8 mouse cellular contexts compared by ENCODE assay signal in genomic region chr8:70720739-70721138, GRCm38 (mm10). TPM values are rescaled to one million over a fixed set of nuclear protein-coding genes. Genes with fewer than 3 reads are reported as not detected.
DNase-seq lines count a peak whose midpoint lies in the region; ATAC-seq and TF ChIP-seq lines count a peak whose summit lies in the region.

No protein-coding gene starts in this region.

- TF ChIP-seq POLR2A in lung, adult 2 months (IDR thresholded peaks at IDR 0.05; ENCODE audit: borderline replicate concordance, extremely low read depth, low read depth, low read length) = no peak

- TF ChIP-seq CTCF in G1E (IDR thresholded peaks at IDR 0.05; ENCODE audit: low read depth, low read length) = peak; percentile 54
- TF ChIP-seq CTCF in kidney, postnatal 0 days (IDR thresholded peaks at IDR 0.05; ENCODE audit: low read depth) = peak; percentile 98
- peak; percentile 97 for TF ChIP-seq CTCF in lung, adult 2 months (IDR thresholded peaks at IDR 0.05; ENCODE audit: insufficient read depth, low read length)

- no peak overlapping the region for H3K4me3 ChIP-seq in G1E (ENCODE audit: low read depth, low read length)
- no peak overlapping the region for H3K4me3 ChIP-seq in kidney, postnatal 0 days (replicated peaks; ENCODE audit: low read depth, low read length)
- no peak overlapping the region for H3K4me3 ChIP-seq in lung, adult 2 months (replicated peaks; ENCODE audit: extremely low read depth, low read depth, low read length)

- no peaks in the 10 kb centered on the region for H3K36me3 ChIP-seq in G1E (replicated peaks)
- H3K36me3 ChIP-seq in kidney, postnatal 0 days (ENCODE audit: insufficient read depth, low read length) = no peaks in the 10 kb centered on the region

- H3K4me2 ChIP-seq in kidney, postnatal 0 days (ENCODE audit: low read length) = no peak overlapping the region

- H3K9ac ChIP-seq in kidney, postnatal 0 days (ENCODE audit: low read depth, low read length) = 0 out of 2 replicates have a peak overlapping the region, but pooled peaks have one; percentile 37

- H3K9me3 ChIP-seq in G1E (replicated peaks) = no peaks in the 10 kb centered on the region
- no peaks in the 10 kb centered on the region for H3K9me3 ChIP-seq in kidney, postnatal 0 days (replicated peaks; ENCODE audit: low read length)

- 3% methylated on average over 3 of the region's 3 CpGs for WGBS in kidney, postnatal 0 days
- WGBS in lung, adult 2 months = 3% methylated on average over 3 of the region's 3 CpGs

- H3K27me3 ChIP-seq in G1E (ENCODE audit: insufficient read depth, low read length) = peaks cover 46% of the 10 kb centered on the region
- H3K27me3 ChIP-seq in kidney, postnatal 0 days (ENCODE audit: insufficient read depth, low read length) = no peaks in the 10 kb centered on the region

- DNase-seq in 3T3-L1 (ENCODE audit: low read depth, low spot score) (peak; percentile 89), G1E (ENCODE audit: low spot score) (peak; percentile 38)
- peak; percentile 88 to 94 for DNase-seq in cerebellum, postnatal 10 days
- peak; percentile 74 to 77 for DNase-seq in frontal cortex, postnatal 25 days (ENCODE audit: low spot score in 2 of 2)
- DNase-seq in kidney, postnatal 0 days (ENCODE audit: low spot score) = peak; percentile 79
- peak; percentile 84 for DNase-seq in lung, adult 2 months
- DNase-seq in ovary, postnatal 14 days (ENCODE audit: low spot score) = peak; percentile 81
- DNase-seq in thymus, postnatal 36 days = peak; percentile 59 to 70

- H3K4me1 ChIP-seq in G1E (ENCODE audit: insufficient read depth, low read depth, low read length) = peaks cover 23% of the 10 kb centered on the region
- H3K4me1 ChIP-seq in kidney, postnatal 0 days (replicated peaks; ENCODE audit: insufficient read depth, low read length) = no peaks in the 10 kb centered on the region
- H3K4me1 ChIP-seq in lung, adult 2 months (ENCODE audit: control insufficient read depth, insufficient read depth, low read length) = no peaks in the 10 kb centered on the region

- no peak for ATAC-seq in G1E (ENCODE audit: extremely low read depth, insufficient number of reproducible peaks, low FRiP score, poor library complexity, severe bottlenecking)
- no peak for ATAC-seq in kidney, postnatal 0 days (replicated peaks; ENCODE audit: low FRiP score, low read depth)

- H3K27ac ChIP-seq in kidney, postnatal 0 days = no peak overlapping the region

RNA-seq across cellular contexts. Expression of gene Gm3336, which starts 2.4 kb away (rescaled TPM):
- total RNA-seq in G1E (2014; fragmentation: Nextera tagmentation) = 1.6 and 3.7 TPM in 2 replicates
- 0.93 and 2.8 TPM in 2 replicates for total RNA-seq in G1E (2017)
- 0.66 and 0.68 TPM in 2 replicates for polyA plus RNA-seq in G1E (2012)
- polyA plus RNA-seq in kidney, postnatal 0 days (2015; fragmentation: Nextera tagmentation; extraction: Ambion mirVana) = 0.70 and 0.74 TPM in 2 replicates
- polyA plus RNA-seq in lung, adult 2 months (2012; rRNA removed) = 0.43 and 1.2 TPM in 2 replicates

RNA-seq across cellular contexts. Expression of gene Pde4c, which starts 2.8 kb away (rescaled TPM):
- total RNA-seq in G1E (2014; fragmentation: Nextera tagmentation) (0.83 TPM in 1 of 2 replicates, not detected in the other), G1E (2017) (0.22 TPM in 1 of 2 replicates, not detected in the other)
- 0.41 and 0.95 TPM in 2 replicates for polyA plus RNA-seq in G1E (2012)
- 8.0 and 9.5 TPM in 2 replicates for polyA plus RNA-seq in kidney, postnatal 0 days (2015; fragmentation: Nextera tagmentation; extraction: Ambion mirVana)
- 4.1 and 5.5 TPM in 2 replicates for polyA plus RNA-seq in lung, adult 2 months (2012; rRNA removed)

RNA-seq across cellular contexts. Expression of gene Iqcn, which starts 17.5 kb away (rescaled TPM):
- not detected in 2 replicates for total RNA-seq in G1E (2014; fragmentation: Nextera tagmentation)
- total RNA-seq in G1E (2017) = 0.05 and 0.06 TPM in 2 replicates
- 0.02 TPM in 1 of 2 replicates, not detected in the other for polyA plus RNA-seq in G1E (2012)
- 0.03 and 0.05 TPM in 2 replicates for polyA plus RNA-seq in kidney, postnatal 0 days (2015; fragmentation: Nextera tagmentation; extraction: Ambion mirVana)
- 0.03 TPM in 1 of 2 replicates, not detected in the other for polyA plus RNA-seq in lung, adult 2 months (2012; rRNA removed)

RNA-seq across cellular contexts. Expression of gene Jund, which starts 22.0 kb away (rescaled TPM):
- total RNA-seq in G1E (2014; fragmentation: Nextera tagmentation) (60.3 and 72.4 TPM in 2 replicates), G1E (2017) (40.2 and 75.5 TPM in 2 replicates)
- 183 and 252 TPM in 2 replicates for polyA plus RNA-seq in G1E (2012)
- 72.4 and 98.1 TPM in 2 replicates for polyA plus RNA-seq in kidney, postnatal 0 days (2015; fragmentation: Nextera tagmentation; extraction: Ambion mirVana)
- 378 and 717 TPM in 2 replicates for polyA plus RNA-seq in lung, adult 2 months (2012; rRNA removed)

RNA-seq across cellular contexts. Expression of gene Rab3a, which starts 33.7 kb away (rescaled TPM):
- 11.2 and 11.4 TPM in 2 replicates for total RNA-seq in G1E (2014; fragmentation: Nextera tagmentation)
- 4.6 and 7.0 TPM in 2 replicates for total RNA-seq in G1E (2017)
- 10.8 and 15.4 TPM in 2 replicates for polyA plus RNA-seq in G1E (2012)
- polyA plus RNA-seq in kidney, postnatal 0 days (2015; fragmentation: Nextera tagmentation; extraction: Ambion mirVana) = 20.5 and 21.8 TPM in 2 replicates
- polyA plus RNA-seq in lung, adult 2 months (2012; rRNA removed) = 46.4 and 53.4 TPM in 2 replicates

Comparison
In these comparisons a context has a peak if more than half of its experiments do, and no peak if none do; other contexts are left out.
1. DNase-seq: peak in every context shown above with its lines; median percentile 91 in cerebellum, postnatal 10 days; 89 in 3T3-L1; 84 in lung, adult 2 months; 81 in ovary, postnatal 14 days; 79 in kidney, postnatal 0 days; 76 in frontal cortex, postnatal 25 days; 64 in thymus, postnatal 36 days; 38 in G1E.